Mouse (Mus musculus) small intestine, adult 2 months (tissue): Measurements from ENCODE around the gene Icam1. TPM values are rescaled to one million over a fixed set of nuclear protein-coding genes. Genes with fewer than 3 reads are reported as not detected.

ENCODE experiments used
- H3K27ac ChIP-seq: fragments of 200-500 bp; 2 replicates; pipeline ENCODE4 v1.5.1; 2012; ENCODE audit warnings: low read depth, low read length, control low read depth, inconsistent platforms; ENCODE audit not compliant: insufficient read depth
- H3K27me3 ChIP-seq: fragments of 200-500 bp; 2 replicates; pipeline ENCODE4 v1.6.1; 2012; ENCODE audit warnings: mild to moderate bottlenecking, moderate library complexity, low read length, inconsistent platforms; ENCODE audit not compliant: control insufficient read depth, insufficient read depth
- H3K36me3 ChIP-seq: fragments of 200-500 bp; 2 replicates; pipeline ENCODE4 v1.6.1; 2012; ENCODE audit warnings: mild to moderate bottlenecking, low read length, control low read depth, inconsistent platforms; ENCODE audit not compliant: control insufficient read depth, insufficient read depth
- H3K4me1 ChIP-seq: fragments of 200-500 bp; 2 replicates; pipeline ENCODE4 v1.6.1; 2012; ENCODE audit warnings: low read length, inconsistent platforms, mixed read lengths; ENCODE audit not compliant: control insufficient read depth, insufficient read depth, insufficient read length
- H3K4me3 ChIP-seq: fragments of 200-500 bp; 2 replicates; pipeline ENCODE4 v1.5.1; 2012; ENCODE audit warnings: low read depth, mild to moderate bottlenecking, control low read depth, inconsistent platforms, low read length, moderate library complexity
- CTCF ChIP-seq: fragments of 200-500 bp; IDR thresholded peaks from 2 replicates; pipeline ENCODE4 v1.5.1; 2012; ENCODE audit warnings: low read depth, mild to moderate bottlenecking, control low read depth, inconsistent platforms, low read length, moderate library complexity, mixed read lengths; ENCODE audit not compliant: insufficient replicate concordance, insufficient read length; ENCODE audit errors: extremely low read depth
- POLR2A ChIP-seq: fragments of 200-500 bp; IDR thresholded peaks from 2 replicates; pipeline ENCODE4 v1.6.1; 2012; ENCODE audit warnings: low read depth, mild to moderate bottlenecking, control low read depth, inconsistent platforms, low read length, moderate library complexity
- WGBS: fragments of 180-500 bp; shearing (Covaris S2); methylation state at CpG from one replicate; pipeline ENCODE4 v1.1.7; 2018; 5-methylcytosine and 5-hydroxymethylcytosine counted together
- polyA plus RNA-seq: library from polyadenylated mRNA; depleted of rRNA; stranded (reverse); fragments of >200 nt; gene quantifications from 2 replicates; pipeline ENCODE4 v1.2.3, GENCODE M21; 2012

The Icam1 gene
- polyA plus RNA-seq, 1 experiment: 9.4 TPM

DNA sequence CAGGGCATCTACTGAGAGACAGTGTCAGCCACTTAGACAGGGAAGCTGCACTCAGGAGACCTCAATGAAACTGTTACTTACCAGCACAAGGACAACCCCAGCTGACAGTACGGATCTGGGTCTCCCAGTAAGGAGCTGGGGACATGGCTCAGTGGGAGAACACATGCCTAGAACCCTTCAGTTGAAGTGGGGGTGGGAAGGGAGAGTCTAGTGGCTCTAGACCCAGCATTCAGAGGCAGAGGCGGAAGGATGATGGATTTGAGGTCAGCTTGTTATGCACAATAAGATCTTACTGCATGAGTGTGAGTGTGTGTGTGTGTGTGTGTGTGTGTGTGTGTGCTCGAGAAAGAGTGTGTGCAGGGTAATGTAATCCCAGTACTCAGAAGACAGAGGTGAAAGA lies 33.6 kb upstream of the Icam1 start:
- Histone ChIP-seq H3K4me1 (no peaks in the 10 kb centered on the region), H3K27me3 (no peaks in the 10 kb centered on the region), H3K4me3 (no peak overlapping the region), H3K36me3 (no peaks in the 10 kb centered on the region), H3K27ac (no peak overlapping the region)
- TF ChIP-seq CTCF (no peak), POLR2A (no peak)
- WGBS: 72% methylated on average over 3 of the region's 3 CpGs

DNA sequence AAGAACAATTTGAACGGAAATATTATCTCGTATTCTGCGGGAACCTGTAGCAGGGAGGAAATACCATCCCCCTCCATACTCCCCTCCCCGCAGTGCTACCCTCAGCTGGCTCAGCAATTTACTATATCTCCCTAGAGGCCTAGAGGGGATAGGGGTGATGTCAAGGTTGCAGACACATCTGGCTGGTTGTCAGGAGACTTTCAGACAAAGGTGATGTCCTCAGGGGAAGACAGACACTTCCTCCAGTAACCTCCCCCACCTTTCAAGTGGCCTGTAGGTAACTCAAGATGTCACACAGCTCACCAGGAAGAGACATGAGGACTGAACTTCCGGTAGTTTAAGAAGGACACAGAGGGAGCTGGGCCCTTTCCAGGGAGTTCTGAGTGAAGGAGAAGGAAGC lies 32.6 kb upstream of the Icam1 start:
- TF ChIP-seq CTCF: no peak
- H3K36me3 ChIP-seq: no peaks in the 10 kb centered on the region
- 40% methylated on average over 5 of the region's 5 CpGs for whole genome bisulfite sequencing
- no peaks in the 10 kb centered on the region for H3K4me1 ChIP-seq
- H3K27me3 ChIP-seq: no peaks in the 10 kb centered on the region
- H3K4me3 ChIP-seq: no peak overlapping the region
- H3K27ac ChIP-seq: no peak overlapping the region

DNA sequence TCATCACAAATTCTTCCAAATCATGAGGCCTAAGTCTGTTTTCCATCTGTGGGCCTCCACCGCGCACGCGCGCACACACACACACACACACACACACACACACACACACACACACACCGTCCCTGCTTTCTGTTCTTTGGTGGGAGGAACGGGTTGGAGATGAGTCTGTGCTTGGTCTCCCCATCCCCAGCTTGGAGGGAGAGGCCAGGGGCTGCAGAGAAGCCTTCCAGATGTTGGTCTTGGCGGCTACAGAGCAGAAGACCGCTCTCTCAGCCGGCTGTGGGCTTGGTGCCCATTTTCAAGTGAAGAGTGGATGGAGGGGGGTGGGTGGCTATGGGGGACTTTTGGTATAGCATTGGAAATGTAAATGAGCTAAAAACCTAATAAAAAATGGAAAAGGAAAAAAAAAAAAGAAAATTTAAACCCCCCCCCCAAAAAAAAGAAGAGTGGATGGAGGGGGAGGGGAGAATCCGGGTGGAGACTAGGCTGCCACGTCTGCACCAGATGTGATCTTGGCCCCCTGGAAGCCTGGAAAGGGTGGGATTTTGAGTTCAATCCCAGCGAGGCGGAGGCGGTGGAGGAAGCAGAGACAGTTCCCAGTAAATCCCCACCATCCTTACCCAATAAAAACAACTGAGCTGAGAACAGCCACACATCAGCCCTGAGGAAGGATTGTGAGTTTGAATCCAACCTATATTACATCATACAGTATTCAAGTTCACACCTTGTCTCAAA lies 28.7 kb upstream of the Icam1 start:
- H3K27me3 ChIP-seq: no peaks in the 10 kb centered on the region
- TF ChIP-seq POLR2A (no peak), CTCF (no peak)

DNA sequence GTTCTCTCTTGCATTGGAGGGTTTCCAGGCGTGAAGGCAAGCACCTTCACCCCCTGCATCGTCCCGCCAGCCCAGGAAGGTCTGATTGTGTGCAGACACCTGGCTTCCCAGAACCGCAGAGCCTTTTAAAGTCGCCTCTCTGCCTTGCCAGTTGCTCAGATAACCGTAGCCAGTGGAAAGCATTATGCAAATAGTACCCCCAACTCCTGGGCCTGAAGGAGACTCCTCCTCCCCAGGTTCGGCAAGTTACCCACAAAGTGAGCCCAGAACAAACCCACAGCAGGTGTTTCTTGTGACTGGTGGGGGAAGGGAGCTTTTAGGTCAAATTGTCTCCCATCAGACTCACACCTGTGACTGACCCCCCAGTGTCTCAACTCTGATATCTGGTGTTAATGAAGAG lies 27.8 kb upstream of the Icam1 start:
- peak overlapping the region; percentile 60; the same call in 1 of the 2 replicates for H3K27ac ChIP-seq
- H3K4me1 ChIP-seq: peaks cover 4% of the 10 kb centered on the region; the same call in 1 of the 2 replicates
- WGBS: 18% methylated on average over 7 of the region's 7 CpGs
- no peak overlapping the region for H3K4me3 ChIP-seq
- no peaks in the 10 kb centered on the region for H3K27me3 ChIP-seq
- H3K36me3 ChIP-seq: no peaks in the 10 kb centered on the region
- TF ChIP-seq CTCF: no peak
- no peak for TF ChIP-seq POLR2A

More for the DNA sequence above, 28.7 kb upstream of the Icam1 start:
- Histone ChIP-seq H3K4me3 (no peak overlapping the region), H3K36me3 (no peaks in the 10 kb centered on the region), H3K4me1 (peaks cover 3% of the 10 kb centered on the region; the same call in 1 of the 2 replicates), H3K27ac (peak overlapping the region; percentile 60; the same call in 1 of the 2 replicates)
- WGBS: 77% methylated on average over 15 of the region's 15 CpGs

DNA sequence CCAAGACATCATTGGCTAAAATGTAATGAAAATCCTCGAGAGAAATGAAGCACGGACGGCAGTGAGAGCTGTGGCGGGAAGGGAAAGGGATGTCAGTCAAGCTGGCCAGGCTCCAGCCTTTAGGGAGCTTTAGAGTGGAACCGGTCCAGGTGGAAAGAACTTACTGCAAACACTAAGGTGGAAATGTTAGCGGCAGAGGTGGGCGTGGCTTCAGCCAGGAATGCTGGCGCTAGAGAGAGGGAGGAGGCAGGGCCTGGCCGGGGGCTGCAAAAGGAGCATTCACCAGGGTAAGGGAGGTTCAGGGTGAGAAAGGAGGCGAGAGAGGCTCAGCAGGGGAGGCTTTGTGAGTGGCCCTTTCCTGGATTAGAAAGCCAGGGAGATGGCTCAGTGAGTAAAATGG lies 24.9 kb upstream of the Icam1 start:
- Histone ChIP-seq H3K36me3 (no peaks in the 10 kb centered on the region), H3K27me3 (no peaks in the 10 kb centered on the region), H3K4me3 (no peak overlapping the region), H3K27ac (no peak overlapping the region), H3K4me1 (peaks cover 9% of the 10 kb centered on the region; the same call in 1 of the 2 replicates)
- 13% methylated on average over 10 of the region's 10 CpGs for WGBS
- TF ChIP-seq POLR2A (no peak), CTCF (no peak)

DNA sequence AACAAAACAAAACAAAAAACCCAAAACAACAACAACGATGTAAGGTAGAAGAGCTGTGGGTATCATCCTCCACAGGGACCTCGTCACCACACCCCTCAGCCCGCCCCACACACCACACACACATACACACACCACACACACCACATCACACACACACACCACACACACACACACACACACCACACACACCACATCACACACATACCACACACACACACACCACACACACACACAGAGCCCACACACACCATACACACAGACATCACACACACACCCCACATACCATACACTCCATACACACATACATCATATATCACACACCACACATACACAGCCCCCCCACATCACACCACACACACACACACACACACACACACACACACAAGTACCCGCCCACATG lies 24.2 kb upstream of the Icam1 start:
- H3K27me3 ChIP-seq: no peaks in the 10 kb centered on the region
- H3K4me3 ChIP-seq: no peak overlapping the region
- peaks cover 9% of the 10 kb centered on the region; the same call in 1 of the 2 replicates for H3K4me1 ChIP-seq
- WGBS: 93% methylated on average over 4 of the region's 4 CpGs
- TF ChIP-seq CTCF (no peak), POLR2A (no peak)
- no peaks in the 10 kb centered on the region for H3K36me3 ChIP-seq
- no peak overlapping the region for H3K27ac ChIP-seq

DNA sequence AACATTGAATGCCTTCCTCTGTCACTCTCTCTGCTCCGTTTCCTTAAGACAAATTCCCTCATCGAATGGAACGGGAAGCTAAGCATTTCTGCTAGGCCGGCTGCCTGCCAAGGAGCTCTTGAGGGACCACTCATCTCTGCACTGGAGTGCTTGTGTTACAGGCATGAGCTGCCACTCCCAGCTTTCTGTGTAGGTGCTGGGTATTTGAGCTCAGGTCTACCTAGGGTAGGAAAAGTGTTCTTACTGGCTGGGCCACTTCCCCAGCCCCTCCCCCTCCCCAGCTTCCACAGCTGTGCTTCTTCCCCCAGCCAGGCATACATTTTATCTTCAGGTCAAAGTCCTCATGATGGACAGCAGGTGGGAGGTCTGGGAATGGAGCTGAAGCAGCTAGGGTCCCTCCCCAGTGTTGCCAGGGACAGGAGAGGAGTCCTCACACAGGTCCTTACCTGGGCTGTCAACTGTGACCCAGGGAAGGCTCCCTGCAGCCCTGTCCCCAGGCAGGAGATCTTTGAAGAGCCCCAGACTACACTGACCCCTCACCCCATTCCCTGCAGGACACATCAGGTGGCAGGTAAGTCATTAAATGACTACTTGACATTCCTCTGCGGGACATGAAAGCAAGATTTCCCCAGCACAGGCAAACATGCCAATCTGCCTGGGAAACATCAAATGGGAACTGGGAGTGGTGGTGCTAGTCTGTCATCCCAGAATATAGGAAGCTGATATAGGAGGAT lies 22.5 kb upstream of the Icam1 start:
- 27% methylated on average over 5 of the region's 5 CpGs for WGBS
- Histone ChIP-seq H3K27me3 (no peaks in the 10 kb centered on the region), H3K36me3 (no peaks in the 10 kb centered on the region), H3K27ac (no peak overlapping the region), H3K4me1 (peaks cover 9% of the 10 kb centered on the region; the same call in 1 of the 2 replicates), H3K4me3 (no peak overlapping the region)
- TF ChIP-seq CTCF (no peak), POLR2A (no peak)
